Mouse (Mus musculus) bone marrow macrophage, adult 2 months (primary cell): Measurements from ENCODE around the gene Ece1.

Experiments used
- CTCF ChIP-seq: IDR thresholded peaks from 2 replicates; pipeline ENCODE4 v1.5.1; 2012; ENCODE audit warnings: low read depth, mild to moderate bottlenecking, low read length, moderate library complexity
- POLR2A ChIP-seq: IDR thresholded peaks from 2 replicates; pipeline ENCODE4 v1.6.1; 2012; ENCODE audit warnings: mild to moderate bottlenecking, low read depth, low read length, borderline replicate concordance

DNA sequence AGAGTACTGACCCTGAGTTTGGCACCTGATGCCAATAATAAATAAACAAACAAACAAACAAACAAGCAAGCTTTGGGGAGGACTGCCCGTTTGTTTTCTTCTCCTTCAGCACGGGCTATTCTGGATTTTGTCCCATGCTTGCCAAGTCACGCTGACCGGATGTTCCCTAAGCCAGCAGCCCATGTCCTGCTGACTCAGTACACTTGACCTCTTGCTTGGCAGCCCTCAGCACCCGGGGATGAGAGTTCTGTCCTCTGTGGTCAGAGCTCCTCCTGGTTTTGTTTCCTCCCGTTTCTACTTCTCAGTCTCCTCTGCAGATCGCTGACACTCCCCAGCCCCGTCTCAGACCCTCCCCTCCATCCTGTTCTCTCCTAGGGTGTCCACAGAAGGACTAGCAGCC is 24.2 kb upstream of the Ece1 start:
- TF ChIP-seq POLR2A (no peak), CTCF (no peak)
